Mouse (Mus musculus) bone marrow, adult 2 months (tissue): ENCODE measurements at regions not wholly inside any gene's neighbourhood (a gene's known extent, or its start where the extent isn't known, plus 50 kb on each side); places are given as distances from the start of the nearest gene placed in this dataset.

Experiments
- CTCF ChIP-seq: fragments of 200-500 bp; IDR thresholded peaks from 2 replicates; pipeline ENCODE4 v1.5.1; 2011; ENCODE audit warnings: low read length, control low read depth; ENCODE audit not compliant: control insufficient read depth, insufficient read depth
- POLR2A ChIP-seq: fragments of 200-500 bp; IDR thresholded peaks from 2 replicates; pipeline ENCODE4 v1.6.1; 2011; ENCODE audit warnings: low read depth, mild to moderate bottlenecking, control low read depth, low read length, borderline replicate concordance; ENCODE audit not compliant: control insufficient read depth

- no peak for TF ChIP-seq CTCF
- no peak for TF ChIP-seq POLR2A
Measured at GRCm38 (mm10) chr4:10459603-10460002, 414.7 kb upstream of the 2610301B20Rik start.
